Mouse (Mus musculus): ENCODE data around the gene BC029722.
"Not testable (repeated sequence)": the region's sequence is repeated elsewhere in the genome, so short reads cannot be mapped to it uniquely, and the experiment has no call there.

Gene BC029722

GRCm38 (mm10) chr2:155819392-155819448 lies at the start of gene BC029722:
BC029722 (minus strand) TSS chr2:155819426.
- no peak for DNase-seq (ENCODE audit: low spot score in 2 of 2)

- DNase-seq (ENCODE audit: low spot score in 2 of 2): no peak
Observed at GRCm38 (mm10) chr2:155868320-155868719, 49.1 kb upstream of the BC029722 start.

GRCm38 (mm10) chr2:155863301-155863867 lies 44.2 kb upstream of the BC029722 start:
- no peak for DNase-seq (ENCODE audit: low spot score in 2 of 2)

GRCm38 (mm10) chr2:155862573-155863300 lies 43.5 kb upstream of the BC029722 start:
- peak in 1 of 2 experiments; percentile 15 for DNase-seq (ENCODE audit: low spot score in 2 of 2)

- DNase-seq (ENCODE audit: low spot score in 2 of 2): no peak
Observed at GRCm38 (mm10) chr2:155861581-155861980, 42.4 kb upstream of the BC029722 start.

GRCm38 (mm10) chr2:155860102-155860501 lies 40.9 kb upstream of the BC029722 start:
- DNase-seq (ENCODE audit: low spot score in 2 of 2): no peak

- no peak for DNase-seq (ENCODE audit: low spot score in 2 of 2)
Observed at GRCm38 (mm10) chr2:155852536-155852935, 33.3 kb upstream of the BC029722 start.

GRCm38 (mm10) chr2:155850120-155850519 lies 30.9 kb upstream of the BC029722 start:
- no peak for DNase-seq (ENCODE audit: low spot score in 2 of 2)

- no peak for DNase-seq (ENCODE audit: low spot score in 2 of 2)
Observed at GRCm38 (mm10) chr2:155849464-155849863, 30.2 kb upstream of the BC029722 start.

- peak; percentile 85 to 87 for DNase-seq (ENCODE audit: low spot score in 2 of 2)
Observed at GRCm38 (mm10) chr2:155848291-155848690, 29.1 kb upstream of the BC029722 start.

- DNase-seq (ENCODE audit: low spot score in 2 of 2): no peak
Observed at GRCm38 (mm10) chr2:155846930-155847329, 27.7 kb upstream of the BC029722 start.

- no peak for DNase-seq (ENCODE audit: low spot score in 2 of 2)
Observed at GRCm38 (mm10) chr2:155838961-155839360, 19.7 kb upstream of the BC029722 start.

GRCm38 (mm10) chr2:155837961-155838360 lies 18.7 kb upstream of the BC029722 start:
- DNase-seq (ENCODE audit: low spot score in 2 of 2): no peak

- no peak for DNase-seq (ENCODE audit: low spot score in 2 of 2)
Observed at GRCm38 (mm10) chr2:155834732-155835131, 15.5 kb upstream of the BC029722 start, which contains the start of gene Fam83c. Fam83c (minus strand) TSS chr2:155834854.

- DNase-seq (ENCODE audit: low spot score in 2 of 2): not testable (repeated sequence)
Observed at GRCm38 (mm10) chr2:155832087-155832486, 12.9 kb upstream of the BC029722 start.

GRCm38 (mm10) chr2:155831302-155831701 lies 12.1 kb upstream of the BC029722 start:
- no peak for DNase-seq (ENCODE audit: low spot score in 2 of 2)

- DNase-seq (ENCODE audit: low spot score in 2 of 2): no peak
Observed at GRCm38 (mm10) chr2:155830841-155831240, 11.6 kb upstream of the BC029722 start.

GRCm38 (mm10) chr2:155826630-155827424 lies 7.6 kb upstream of the BC029722 start, which contains the start of gene Eif6:
Eif6 (minus strand) TSS chr2:155826925.
- peak; percentile 82 for DNase-seq (ENCODE audit: low spot score in 2 of 2)

- peak; percentile 45 to 52 for DNase-seq (ENCODE audit: low spot score in 2 of 2)
Observed at GRCm38 (mm10) chr2:155825904-155826629, 6.8 kb upstream of the BC029722 start.

- DNase-seq (ENCODE audit: low spot score in 2 of 2): no peak
Observed at GRCm38 (mm10) chr2:155823722-155824121, 4.5 kb upstream of the BC029722 start.

GRCm38 (mm10) chr2:155820779-155821178 lies 1.6 kb upstream of the BC029722 start:
- no peak for DNase-seq (ENCODE audit: low spot score in 2 of 2)

All from right cerebral cortex, adult 2 months (tissue).